Mouse (Mus musculus): Measurements from ENCODE around the gene Armh3. TPM values are rescaled to one million over a fixed set of nuclear protein-coding genes. Genes with fewer than 3 reads are reported as not detected.

Gene Armh3
- polyA plus RNA-seq, 1 experiment = 10.3 TPM

DNA sequence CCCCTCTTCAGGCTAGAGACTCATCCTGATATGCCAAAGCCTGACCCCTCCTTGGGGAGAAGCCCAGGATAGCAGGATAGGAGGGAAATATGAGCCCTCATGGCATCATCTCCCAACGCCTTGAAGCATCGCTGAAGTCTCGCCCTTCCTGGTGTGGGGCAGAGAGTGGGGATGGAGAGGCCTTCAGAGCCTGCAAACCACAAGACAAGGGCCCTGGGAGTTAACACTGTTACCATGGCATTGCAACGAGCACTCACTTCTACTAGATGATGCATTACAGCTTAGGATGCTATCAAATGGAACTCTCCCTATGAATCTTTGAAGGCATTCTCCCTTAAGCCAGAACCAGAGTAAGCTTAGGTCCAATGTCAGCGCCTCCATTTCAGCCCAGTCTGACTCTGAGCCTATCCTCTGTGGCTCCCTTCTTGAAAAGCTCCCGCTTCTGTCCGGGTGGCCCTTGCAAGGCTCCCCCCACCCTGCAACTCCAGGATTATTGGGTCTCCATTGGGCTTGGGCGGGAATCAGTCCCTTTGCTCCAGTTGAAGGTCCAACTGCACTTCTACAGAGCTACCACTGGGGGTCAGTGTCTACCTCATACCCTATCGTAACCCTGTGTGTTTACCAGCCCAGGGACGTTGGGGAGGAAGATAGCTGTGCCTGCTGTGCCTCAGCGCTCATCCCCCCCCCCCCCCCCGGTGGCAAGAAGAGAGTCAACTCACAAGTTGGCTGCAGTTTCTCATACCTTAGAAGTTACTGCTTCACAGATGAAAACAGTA is 193.5 kb downstream of the Armh3 start:
- WGBS = 29% methylated on average over 12 of the region's 12 CpGs
- no peak for DNase-seq (ENCODE audit: low read depth, low spot score)

DNA sequence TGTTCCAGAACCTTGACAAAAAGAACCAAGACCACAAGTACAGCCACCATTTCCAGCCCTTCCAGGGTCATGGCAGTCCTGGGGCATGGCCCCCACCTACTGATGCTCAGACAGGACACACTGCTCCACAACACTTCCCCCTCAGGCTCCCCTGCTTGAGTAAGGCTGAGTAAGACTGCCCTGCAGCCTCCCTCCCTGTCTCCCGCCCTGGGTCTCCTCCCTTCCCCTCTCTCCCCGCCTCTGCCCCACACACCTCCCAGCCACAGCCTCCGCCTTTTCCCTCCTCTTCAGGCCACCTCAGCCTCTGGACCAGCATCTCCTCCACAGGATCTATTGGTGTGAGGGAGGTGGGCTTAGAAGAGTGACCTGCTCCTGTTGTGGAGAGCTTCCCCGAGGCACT is 194.9 kb downstream of the Armh3 start:
- 30% methylated on average over 4 of the region's 4 CpGs for whole genome bisulfite sequencing
- DNase-seq (ENCODE audit: low read depth, low spot score) = no peak

- 78% methylated on average over 4 of the region's 4 CpGs for WGBS
- no peak for DNase-seq (ENCODE audit: low read depth, low spot score)
These were observed 195.6 kb downstream of the Armh3 start for GRCm38 (mm10) chr19:45802702-45803101.

DNA sequence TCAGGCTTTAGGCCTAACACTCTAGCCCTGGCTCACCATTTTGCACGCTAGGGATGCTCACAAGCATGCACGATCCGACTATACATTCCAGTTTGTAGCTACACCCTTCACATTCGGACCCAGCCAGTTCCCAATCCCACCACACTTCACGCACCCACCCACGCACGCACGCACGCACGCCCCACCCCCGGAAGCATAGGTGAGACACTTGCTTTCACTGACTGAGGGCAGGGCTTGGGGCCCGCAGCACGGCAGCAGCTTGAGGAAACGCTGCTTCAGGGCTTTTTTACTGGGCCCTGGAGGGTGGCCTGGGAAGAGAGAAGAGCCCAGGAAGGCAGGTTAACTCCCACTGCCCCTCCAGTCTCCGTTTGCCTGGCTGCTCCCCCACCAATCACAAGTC is 201.4 kb downstream of the Armh3 start:
- 74% methylated on average over 15 of the region's 15 CpGs for WGBS
- DNase-seq (ENCODE audit: low read depth, low spot score) = no peak

DNA sequence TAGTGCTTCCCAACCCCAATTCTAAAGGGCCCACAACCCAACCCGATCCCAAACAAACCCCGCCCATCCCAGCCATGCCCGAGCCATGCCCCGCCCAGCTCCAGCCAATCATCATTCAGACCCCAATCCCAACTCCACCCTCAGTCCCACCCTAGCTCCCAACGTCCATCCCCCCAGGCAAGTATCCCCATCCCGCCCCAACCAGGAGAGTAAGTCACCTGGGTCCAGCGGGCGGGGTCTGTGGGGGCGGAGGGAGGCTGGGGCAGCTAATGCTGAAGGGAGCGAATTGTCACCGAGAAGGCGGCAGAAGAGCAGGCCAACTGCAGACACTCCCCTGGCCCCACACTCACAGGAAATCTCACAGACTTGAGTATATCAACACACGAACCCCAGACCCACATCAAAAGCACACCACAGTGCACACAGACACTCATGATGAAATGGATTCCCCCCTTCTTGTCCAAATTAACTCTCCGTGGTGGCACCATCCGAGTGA is 202.2 kb downstream of the Armh3 start:
- 15% methylated on average over 15 of the region's 15 CpGs for WGBS

DNA sequence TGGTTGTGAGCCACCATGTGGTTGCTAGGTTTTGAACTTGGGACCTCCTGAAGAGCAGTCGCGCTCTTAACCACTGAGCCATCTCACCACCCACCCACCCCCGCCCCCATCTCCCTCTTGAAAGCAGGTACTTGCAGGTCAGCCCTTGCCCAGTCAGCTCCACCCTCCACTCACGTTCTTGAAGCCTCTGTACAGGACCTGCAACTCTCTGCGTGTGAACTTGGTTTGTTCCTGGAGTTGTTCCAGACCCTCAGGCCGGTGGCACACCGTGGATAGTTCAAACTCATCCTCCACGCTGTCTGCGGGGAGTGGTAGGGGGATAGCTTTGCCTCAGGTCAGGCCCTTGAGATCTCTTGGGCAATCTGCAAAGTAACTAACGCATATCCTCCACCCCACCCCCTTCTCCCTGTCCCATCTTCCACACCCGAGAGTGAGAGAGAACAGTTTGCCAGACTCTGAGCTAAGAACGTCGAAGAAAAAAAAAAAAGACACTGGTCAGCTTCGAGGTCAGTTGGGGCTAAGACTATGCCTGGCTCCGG is 202.8 kb downstream of the Armh3 start:
- WGBS = 24% methylated on average over 15 of the region's 15 CpGs
- DNase-seq (ENCODE audit: low read depth, low spot score) = no peak

More for the DNA sequence above, 202.2 kb downstream of the Armh3 start:
- DNase-seq (ENCODE audit: low read depth, low spot score) = no peak

DNA sequence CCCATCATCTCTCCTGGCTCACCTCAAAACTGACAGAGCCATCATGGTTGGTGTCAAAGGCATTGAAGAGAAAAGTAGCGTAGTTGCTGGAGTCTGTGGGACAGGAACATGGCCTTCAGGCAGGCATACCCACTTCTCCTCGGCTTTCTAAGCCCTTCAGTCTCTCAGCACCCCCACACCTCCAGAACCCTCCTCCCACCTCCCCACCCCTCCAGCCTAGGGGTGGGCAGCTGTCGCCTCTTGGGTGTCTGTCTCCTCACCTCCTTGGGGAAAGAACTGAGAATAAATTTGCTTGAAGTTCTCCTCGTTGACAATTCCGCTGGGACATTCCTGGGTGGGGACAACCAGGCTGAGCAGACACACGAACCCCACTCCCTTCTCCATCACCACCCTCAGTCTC is 203.6 kb downstream of the Armh3 start:
- WGBS = 77% methylated on average over 6 of the region's 6 CpGs
- no peak for DNase-seq (ENCODE audit: low read depth, low spot score)

- WGBS = 85% methylated on average over 6 of the region's 6 CpGs
- DNase-seq (ENCODE audit: low read depth, low spot score) = no peak
These were observed 205.9 kb downstream of the Armh3 start for GRCm38 (mm10) chr19:45792404-45792803.

DNA sequence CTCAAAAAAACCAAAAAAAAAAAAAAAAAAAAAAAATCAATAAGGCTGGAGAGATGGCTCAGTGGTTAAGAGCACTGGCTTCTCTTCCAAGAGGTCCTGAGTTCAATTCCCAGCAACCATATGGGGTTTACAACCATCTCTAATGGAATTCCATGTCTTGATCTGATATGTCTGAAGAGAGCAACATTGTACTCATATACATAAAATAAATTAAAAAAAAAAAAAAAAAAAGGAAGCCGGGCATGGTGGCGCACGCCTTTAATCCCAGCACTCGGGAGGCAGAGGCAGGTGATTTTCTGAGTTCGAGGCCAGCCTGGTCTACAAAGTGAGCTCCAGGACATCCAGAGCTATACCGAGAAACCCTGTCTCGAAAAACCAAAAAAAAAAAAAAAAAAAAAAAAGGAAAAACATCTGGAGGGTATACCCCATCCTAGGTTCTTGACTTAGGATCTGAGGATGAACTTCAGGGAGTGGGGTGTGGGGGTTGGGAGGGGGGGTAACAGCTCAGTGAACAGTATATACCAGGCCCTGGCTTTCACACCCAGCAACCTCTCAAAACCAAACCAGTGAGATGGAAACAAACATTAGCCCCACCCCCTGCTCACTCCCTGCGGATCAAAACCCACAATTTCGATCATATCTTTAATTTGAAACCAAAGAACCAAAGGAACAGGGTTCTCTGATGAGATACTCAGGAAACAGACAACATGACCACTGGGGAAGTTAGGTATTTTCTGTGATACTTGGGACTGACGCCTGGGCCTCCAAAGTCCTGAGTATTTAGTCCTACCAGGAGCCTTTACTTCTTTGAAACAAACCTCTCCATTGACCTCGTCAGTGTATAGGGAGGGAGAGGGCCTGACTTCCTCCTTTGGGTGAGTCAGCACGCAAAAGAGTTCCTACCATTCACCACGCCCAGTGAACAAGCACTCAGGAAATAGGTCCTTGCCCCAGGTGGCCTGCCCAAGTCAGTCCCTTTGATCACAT is 208.1 kb downstream of the Armh3 start:
- WGBS = 58% methylated on average over 13 of the region's 13 CpGs
- peak; percentile 72 for DNase-seq (ENCODE audit: low read depth, low spot score)

GRCm38 (mm10) chr19:45789365-45789764 is 208.9 kb downstream of the Armh3 start:
- WGBS = 65% methylated on average over 7 of the region's 7 CpGs
- DNase-seq (ENCODE audit: low read depth, low spot score) = no peak

GRCm38 (mm10) chr19:45788337-45788736 is 210.0 kb downstream of the Armh3 start:
- 87% methylated on average over 4 of the region's 4 CpGs for WGBS
- DNase-seq (ENCODE audit: low read depth, low spot score) = no peak

GRCm38 (mm10) chr19:45787450-45787849 is 210.8 kb downstream of the Armh3 start:
- no peak for DNase-seq (ENCODE audit: low read depth, low spot score)

GRCm38 (mm10) chr19:45785470-45785869 is 212.8 kb downstream of the Armh3 start:
- 31% methylated on average over 3 of the region's 3 CpGs for WGBS
- no peak for DNase-seq (ENCODE audit: low read depth, low spot score)

More at GRCm38 (mm10) chr19:45787450-45787849, 210.8 kb downstream of the Armh3 start:
- WGBS = 48% methylated on average over 3 of the region's 3 CpGs

DNA sequence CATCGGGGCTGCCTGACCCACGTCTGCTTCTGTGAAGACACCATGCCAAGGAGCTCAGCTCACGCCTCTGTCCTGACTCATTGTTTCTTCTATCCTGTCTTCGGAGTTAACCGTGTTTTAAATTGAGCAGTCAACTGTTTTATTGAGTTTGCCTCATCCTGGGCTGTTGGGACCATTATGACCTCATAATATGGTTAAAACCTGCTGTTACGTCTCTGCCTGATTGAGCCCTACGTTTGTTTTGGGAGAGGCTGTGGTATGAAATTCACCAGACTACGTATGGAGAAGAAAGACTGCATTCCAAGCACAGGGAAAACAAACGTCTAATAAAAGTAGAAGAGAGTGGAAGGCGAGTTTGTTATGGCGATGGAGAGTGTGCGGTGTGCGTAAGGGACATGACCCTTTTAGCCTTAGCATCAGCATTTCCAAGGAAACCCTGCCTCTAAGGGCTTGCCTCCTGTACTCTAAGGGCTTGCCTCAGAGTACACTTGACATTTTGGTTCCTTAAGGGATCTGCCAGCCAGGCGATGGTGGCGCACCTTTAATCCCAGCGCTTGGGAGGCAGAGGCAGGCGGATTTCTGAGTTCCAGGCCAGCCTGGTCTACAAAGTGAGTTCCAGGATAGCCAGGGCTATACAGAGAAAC is 214.2 kb downstream of the Armh3 start:
- 24% methylated on average over 17 of the region's 17 CpGs for WGBS
- DNase-seq (ENCODE audit: low read depth, low spot score) = no peak

GRCm38 (mm10) chr19:45783181-45783932 is 214.9 kb downstream of the Armh3 start, which contains the start of gene Mgea5:
Mgea5 (minus strand) TSS chr19:45783837.
- DNase-seq (ENCODE audit: low read depth, low spot score) = peak; percentile 89
- under 1% methylated on average over 66 of the region's 71 CpGs for WGBS

DNA sequence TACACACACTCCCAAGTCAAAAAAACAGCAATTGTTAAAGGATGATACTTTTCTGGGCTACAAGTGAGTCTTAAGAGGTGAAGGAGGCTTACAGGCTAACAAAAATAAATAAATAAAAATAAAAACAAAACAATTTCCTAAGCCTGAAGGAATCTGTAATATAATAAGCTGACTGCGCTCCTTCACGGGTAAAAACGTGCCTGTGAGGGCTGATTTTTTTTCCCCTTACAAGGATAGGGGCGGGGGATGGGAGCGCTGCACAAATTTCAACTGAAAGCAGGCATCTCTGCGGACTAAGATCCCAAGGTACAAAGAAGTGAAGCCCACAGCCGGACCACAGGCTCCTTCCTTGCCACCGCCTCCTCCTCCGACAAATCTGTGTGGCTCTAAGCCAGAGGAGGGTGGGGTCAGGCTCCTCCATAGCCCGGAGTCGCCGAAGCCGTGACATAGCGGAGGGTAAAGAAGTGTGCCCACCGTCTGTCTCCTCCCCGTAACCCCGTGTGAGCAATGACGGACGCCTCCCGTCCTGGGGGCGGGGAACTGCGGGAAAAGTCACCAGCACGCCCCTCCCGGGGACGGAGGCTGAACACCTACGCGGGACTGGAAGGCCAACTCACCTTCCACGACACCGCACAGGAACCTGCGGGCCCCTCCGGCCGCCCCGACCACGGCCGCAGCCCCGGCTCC is 215.8 kb downstream of the Armh3 start:
- under 1% methylated on average over 36 of the region's 36 CpGs for WGBS
- DNase-seq (ENCODE audit: low read depth, low spot score) = peak; percentile 51

GRCm38 (mm10) chr19:45781676-45782075 is 216.6 kb downstream of the Armh3 start:
- DNase-seq (ENCODE audit: low read depth, low spot score) = no peak
- 35% methylated on average over 8 of the region's 8 CpGs for WGBS

DNA sequence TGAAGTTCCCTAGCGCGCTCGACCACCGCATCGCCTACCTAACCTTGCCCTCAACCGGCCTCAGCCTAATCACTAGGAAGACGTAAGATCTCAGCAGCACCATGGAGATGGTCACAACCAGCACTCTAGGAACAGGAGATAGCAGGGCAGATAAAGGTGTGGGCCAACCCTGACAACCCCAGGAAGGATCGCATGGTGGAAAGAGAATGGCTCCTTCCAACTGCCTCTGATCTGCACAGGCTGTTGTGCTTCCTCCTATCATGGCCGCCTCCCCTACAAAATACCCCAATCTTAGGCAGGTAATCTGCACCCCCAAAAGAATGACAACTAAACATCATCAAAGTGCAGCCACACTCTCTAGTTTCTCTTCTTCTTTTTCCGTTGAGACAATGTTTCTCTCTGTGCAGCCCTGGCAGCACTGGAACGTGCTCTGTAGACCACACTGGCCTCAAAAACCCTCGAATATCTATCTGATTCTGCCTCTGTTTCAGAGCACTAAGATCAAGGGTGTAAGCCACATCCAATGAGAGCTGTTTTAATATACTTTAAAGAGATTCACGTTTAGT is 217.9 kb downstream of the Armh3 start:
- 70% methylated on average over 13 of the region's 13 CpGs for WGBS
- DNase-seq (ENCODE audit: low read depth, low spot score) = no peak

Data from large intestine, adult 2 months (tissue).